Mouse (Mus musculus) right cerebral cortex, adult 2 months (tissue): Measurements from ENCODE around the gene Dnajb2.
A peak's percentile ranks its signal among the peaks of the same experiment; 100 is the strongest.
"Not testable (repeated sequence)": the region's sequence is repeated elsewhere in the genome, so short reads cannot be mapped to it uniquely, and the experiment has no call there.

Source experiments
- DNase-seq, 2 experiments: peaks; one replicate each; pipeline ENCODE4 v3.0.0; 2021 to 2022; ENCODE audit warnings: low spot score in 2 of 2

The Dnajb2 gene

GRCm38 (mm10) chr1:75218227-75219001 lies 17.8 kb upstream of the Dnajb2 start:
- peak; percentile 72 for DNase-seq

GRCm38 (mm10) chr1:75219078-75219477 lies 17.1 kb upstream of the Dnajb2 start:
- peak; percentile 93 for DNase-seq

GRCm38 (mm10) chr1:75219531-75219930 lies 16.7 kb upstream of the Dnajb2 start, which contains the start of gene Tuba4a:
TSS of gene Tuba4a (minus strand) at chr1:75219865.
- DNase-seq: no peak

- DNase-seq: no peak
These were observed 14.7 kb upstream of the Dnajb2 start for GRCm38 (mm10) chr1:75221538-75221937.

DNA sequence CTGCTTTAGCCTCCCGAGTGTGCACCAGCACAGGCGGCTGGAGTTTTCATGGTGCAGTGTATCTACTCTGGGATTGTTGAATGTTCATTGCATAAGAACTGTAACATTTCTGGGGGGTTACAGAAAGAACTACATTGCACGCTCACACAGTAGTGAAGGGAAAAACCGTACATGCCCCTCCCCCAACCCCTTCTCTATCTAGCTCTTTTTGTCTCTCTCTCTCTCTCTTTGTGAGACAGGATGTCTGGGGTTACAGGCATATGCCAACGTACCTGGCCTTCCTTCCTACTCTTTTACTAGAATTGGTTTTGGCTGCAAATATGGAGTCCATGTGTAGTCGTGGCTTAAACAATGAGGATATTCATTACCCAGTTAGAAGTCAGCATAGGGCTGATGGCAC lies 13.3 kb upstream of the Dnajb2 start:
- no peak for DNase-seq

DNA sequence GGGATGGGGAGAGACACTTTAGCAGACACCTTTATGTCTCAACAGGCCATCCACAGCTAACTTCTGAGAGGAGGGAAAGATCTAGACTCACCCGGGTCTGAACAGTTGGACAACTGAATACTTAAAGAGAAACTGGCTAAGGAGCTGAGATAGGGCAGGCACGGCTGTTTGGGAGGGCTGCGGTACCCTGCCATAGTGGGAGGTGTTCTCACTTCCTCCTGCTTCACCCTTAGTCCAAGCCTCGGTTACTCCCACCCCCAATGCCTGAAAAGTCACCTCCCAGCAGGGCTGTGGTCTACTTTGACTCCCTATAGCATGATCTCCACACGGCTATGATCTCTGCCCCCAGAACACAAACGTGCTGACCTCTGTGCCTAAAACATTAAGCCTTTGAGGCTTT lies 12.7 kb upstream of the Dnajb2 start:
- DNase-seq: no peak

GRCm38 (mm10) chr1:75225473-75225872 lies 10.7 kb upstream of the Dnajb2 start:
- DNase-seq: no peak

DNA sequence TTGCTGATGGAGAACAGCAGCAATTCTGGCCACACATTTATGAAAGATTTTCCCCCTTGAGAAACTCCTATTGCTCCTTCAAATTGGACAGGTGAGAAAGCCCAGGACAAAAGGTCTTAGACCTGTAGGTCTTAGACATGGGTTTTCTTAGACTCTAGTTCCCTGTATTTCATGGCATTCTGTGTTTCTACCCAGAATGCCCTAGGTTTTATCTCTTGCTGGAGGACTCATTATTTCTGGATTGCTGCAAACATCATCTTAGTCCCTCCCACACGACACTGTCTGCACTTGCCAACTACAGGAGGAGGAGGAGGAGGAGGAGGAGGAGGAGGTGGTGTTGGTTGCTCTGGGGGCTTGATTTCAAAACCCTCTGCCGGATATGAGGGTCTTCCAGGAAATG lies 10.1 kb upstream of the Dnajb2 start:
- DNase-seq: no peak

DNA sequence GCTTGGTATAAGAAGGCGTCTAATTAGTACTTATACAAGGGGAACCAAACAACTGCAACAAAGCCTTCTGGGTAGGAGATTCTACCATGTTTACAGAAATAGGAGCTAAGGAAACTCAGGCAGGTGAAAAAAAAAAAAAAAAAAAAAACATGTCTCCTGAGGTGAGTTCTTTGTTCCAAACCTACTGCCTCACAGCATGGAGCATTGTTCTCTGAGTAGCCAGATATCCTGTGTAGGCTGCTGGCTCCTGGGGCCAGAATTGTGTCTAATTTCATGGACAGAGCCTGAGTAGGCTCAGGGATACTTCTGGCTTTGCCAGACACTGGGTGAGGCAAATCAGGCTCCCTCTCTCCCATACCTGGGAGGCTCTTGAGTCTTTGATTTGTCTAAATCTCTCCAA lies 8.6 kb upstream of the Dnajb2 start:
- no peak for DNase-seq

- DNase-seq: no peak
These were observed 7.0 kb upstream of the Dnajb2 start for GRCm38 (mm10) chr1:75229158-75229557.

- DNase-seq: no peak
These were observed 5.7 kb upstream of the Dnajb2 start for GRCm38 (mm10) chr1:75230335-75230994.

DNA sequence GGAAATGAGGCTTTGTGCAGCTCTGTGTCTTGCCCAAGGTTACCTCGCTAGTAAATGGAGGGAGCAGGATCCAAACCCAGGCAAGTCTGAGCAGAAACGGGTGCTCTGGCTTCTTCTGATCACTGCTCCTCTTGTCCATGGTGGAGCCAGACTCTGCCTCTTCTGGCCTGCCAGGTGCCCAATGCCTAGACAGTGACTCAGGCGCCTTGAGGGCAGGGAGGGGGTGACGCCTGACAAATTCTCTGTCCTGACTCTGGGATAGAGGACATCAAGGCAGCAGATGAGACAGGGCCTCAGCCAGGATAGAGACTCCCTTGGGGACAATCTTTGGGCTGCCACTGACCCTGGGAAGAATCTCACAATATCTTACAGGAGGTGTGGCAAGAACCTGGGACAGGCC lies 5.0 kb upstream of the Dnajb2 start:
- DNase-seq: no peak

- DNase-seq: no peak
These were observed 4.5 kb upstream of the Dnajb2 start, which contains the start of gene A630095N17Rik for GRCm38 (mm10) chr1:75231664-75232152. TSS of gene A630095N17Rik (minus strand) at chr1:75232102.

DNA sequence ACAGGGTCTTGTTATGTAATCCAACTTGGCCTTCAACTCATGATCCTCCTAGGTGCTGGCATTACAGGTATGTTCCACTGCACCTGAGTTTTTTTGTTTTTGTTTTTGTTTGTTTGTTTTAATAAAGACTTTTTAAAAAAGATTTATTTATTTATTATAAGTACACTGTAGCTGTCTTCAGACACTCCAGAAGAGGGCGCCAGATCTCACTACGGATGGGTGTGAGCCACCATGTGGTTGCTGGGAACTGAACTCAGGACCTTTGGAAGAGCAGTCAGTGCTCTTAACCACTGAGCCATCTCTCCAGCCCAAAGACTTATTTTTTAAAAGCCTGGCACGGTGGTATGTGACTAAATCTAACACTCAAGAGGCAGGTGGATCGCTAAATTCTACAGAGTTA lies 3.7 kb upstream of the Dnajb2 start:
- not testable (repeated sequence) for DNase-seq

- peak; percentile 77 to 79 for DNase-seq
These were observed 1.6 kb upstream of the Dnajb2 start for GRCm38 (mm10) chr1:75234606-75235005.

GRCm38 (mm10) chr1:75239591-75239990 lies 3.4 kb downstream of the Dnajb2 start:
- DNase-seq: no peak

- DNase-seq: no peak
These were observed 7.2 kb downstream of the Dnajb2 start for GRCm38 (mm10) chr1:75243411-75243810.

DNA sequence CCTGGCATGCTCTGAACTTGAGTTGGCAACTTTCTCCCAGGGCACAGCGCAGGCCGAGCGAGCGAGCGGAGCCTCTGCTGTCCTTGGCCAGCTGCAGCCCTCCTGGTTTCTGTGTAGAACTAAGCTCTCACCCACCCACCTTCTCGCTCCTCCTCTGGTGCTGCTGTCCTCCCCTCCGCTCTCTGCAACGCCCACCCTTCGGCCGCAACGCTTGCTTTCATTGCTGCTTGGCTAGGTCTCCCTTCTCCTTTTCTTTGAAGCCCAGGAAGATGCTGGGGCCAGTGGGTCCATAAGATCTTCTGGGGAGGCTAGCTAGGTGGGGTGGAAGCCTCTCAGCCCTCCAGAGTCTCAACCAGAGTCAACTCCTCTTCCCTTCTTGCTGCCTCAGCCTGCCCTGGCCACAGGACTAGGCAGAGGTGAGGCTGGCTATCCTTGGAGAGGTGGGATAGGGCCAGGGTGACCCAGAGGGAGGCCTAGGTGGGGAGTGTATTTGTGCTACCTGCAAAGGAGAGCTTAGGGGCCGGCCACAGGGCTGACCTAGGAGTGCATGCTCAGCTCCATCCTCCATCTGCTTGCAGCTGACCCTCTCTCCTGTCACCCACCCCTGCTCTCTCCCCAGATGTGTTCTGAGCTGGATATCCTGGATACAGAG lies 8.1 kb downstream of the Dnajb2 start:
- no peak for DNase-seq

DNA sequence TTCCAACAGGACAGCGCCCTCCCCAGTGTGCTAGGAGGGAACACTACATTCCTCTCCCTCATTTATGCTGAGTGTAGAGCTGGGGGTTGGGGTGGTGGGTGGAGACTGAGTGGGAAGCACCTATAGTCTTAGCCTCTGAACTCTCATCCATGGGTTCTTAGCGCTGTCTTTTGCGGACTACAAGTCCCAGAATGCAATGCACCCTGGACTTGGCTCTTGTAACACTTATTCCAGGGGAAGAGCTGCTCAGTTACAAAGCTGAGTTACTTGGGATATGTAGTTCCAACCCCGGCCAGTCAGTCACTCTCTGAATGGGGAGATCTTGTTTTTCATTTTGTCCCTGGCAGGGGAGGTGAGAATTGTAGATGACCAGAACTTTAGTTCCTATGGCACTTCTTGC lies 8.6 kb downstream of the Dnajb2 start:
- DNase-seq: peak; percentile 62 to 75

- DNase-seq: no peak
These were observed 11.1 kb downstream of the Dnajb2 start for GRCm38 (mm10) chr1:75247071-75247930.

- no peak for DNase-seq
These were observed 12.0 kb downstream of the Dnajb2 start for GRCm38 (mm10) chr1:75248041-75248772.
